In genomic region chr7:25385850-25386555, GRCm38 (mm10) we compare ENCODE assay signal across 10 mouse cellular contexts. TPM values are rescaled to one million over a fixed set of nuclear protein-coding genes. Genes with fewer than 3 reads are reported as not detected.
DNase-seq lines count a peak whose midpoint lies in the region; ATAC-seq and TF ChIP-seq lines count a peak whose summit lies in the region.
"Had no signal": no experiment of that assay in that cellular context is flagged by ENCODE, and none has a peak within 500 bp of the region (broad histone marks: within the 10 kb centered on the region; RNA-seq: fewer than 3 reads in every experiment).

No protein-coding gene starts in this region.

- no peak for TF ChIP-seq CTCF in MEL (IDR thresholded peaks at IDR 0.05 in 2 of 3, conservative IDR thresholded peaks at IDR 0.05 in 1 of 3; ENCODE audit: control insufficient read depth in 1 of 3, insufficient read depth in 1 of 3, low read depth in 2 of 3, low read length in 3 of 3, poor library complexity in 1 of 3, severe bottlenecking in 1 of 3)
- TF ChIP-seq CTCF in liver, adult 2 months (IDR thresholded peaks at IDR 0.05; ENCODE audit: low read depth, low read length), result no peak

- TF ChIP-seq POLR2A in MEL (IDR thresholded peaks at IDR 0.05; ENCODE audit: control insufficient read depth in 1 of 2, insufficient read depth in 1 of 2, low read depth in 1 of 2, low read length in 2 of 2, poor library complexity in 1 of 2), result peak in 1 of 2 experiments; percentile 54; a peak in 2 of 4 replicates
- TF ChIP-seq POLR2A in liver, adult 2 months (IDR thresholded peaks at IDR 0.05; ENCODE audit: extremely low read depth, insufficient read depth, low read length), result no peak

- peaks cover 35% of the 10 kb centered on the region for H3K36me3 ChIP-seq in heart, embryonic 10.5 days
- H3K36me3 ChIP-seq in MEL (ENCODE audit: control insufficient read depth in 1 of 2, insufficient read depth in 2 of 2, low read length in 2 of 2), result peaks cover 0 to 22% of the 10 kb centered on the region in 2 experiments; a peak in 2 of 4 replicates
- peaks cover 26% of the 10 kb centered on the region for H3K36me3 ChIP-seq in liver, adult 2 months (ENCODE audit: control insufficient read depth, insufficient read depth, low read length)
- H3K36me3 ChIP-seq in forebrain, embryonic 12.5 days (replicated peaks), result peaks cover 52% of the 10 kb centered on the region

- TF ChIP-seq EP300 in MEL (IDR thresholded peaks at IDR 0.05; ENCODE audit: low read depth in 1 of 2, low read length in 2 of 2), result peak; percentile 32 to 34; a peak in 2 of 4 replicates

- no peak overlapping the region for H3K4me2 ChIP-seq in forebrain, embryonic 12.5 days

- H3K4me1 ChIP-seq in heart, embryonic 10.5 days, result peaks cover 10% of the 10 kb centered on the region; the same call in 1 of the 2 replicates
- peaks cover 20 to 31% of the 10 kb centered on the region in 2 experiments for H3K4me1 ChIP-seq in MEL (ENCODE audit: control insufficient read depth in 1 of 2, insufficient read depth in 2 of 2, low read length in 2 of 2)
- peaks cover 21% of the 10 kb centered on the region for H3K4me1 ChIP-seq in liver, adult 2 months (ENCODE audit: control insufficient read depth, insufficient read depth, low read length)
- H3K4me1 ChIP-seq in forebrain, embryonic 12.5 days, result peaks cover 10% of the 10 kb centered on the region; the same call in 1 of the 2 replicates

- no peaks in the 10 kb centered on the region for H3K27me3 ChIP-seq in heart, embryonic 10.5 days (ENCODE audit: insufficient read depth, poor library complexity, severe bottlenecking)
- H3K27me3 ChIP-seq in MEL (ENCODE audit: control insufficient read depth in 1 of 2, insufficient read depth in 2 of 2, low read length in 2 of 2), result no peaks in the 10 kb centered on the region
- no peaks in the 10 kb centered on the region for H3K27me3 ChIP-seq in liver, adult 2 months (ENCODE audit: control insufficient read depth, insufficient read depth, low read length)
- H3K27me3 ChIP-seq in forebrain, embryonic 12.5 days, result no peaks in the 10 kb centered on the region

- intact Hi-C loops in heart, postnatal 10 days (cut with DNase I), result loop anchor here (5.0 kb wide), 1 partner anchor 144 kb away; no protein-coding TSS in a partner anchor

- H3K79me2 ChIP-seq in MEL (ENCODE audit: control insufficient read depth, insufficient read depth, low read length, poor library complexity), result no peaks in the 10 kb centered on the region; the same call in 1 of the 2 replicates
- no peaks in the 10 kb centered on the region for H3K79me2 ChIP-seq in liver, adult 2 months (ENCODE audit: control insufficient read depth, insufficient read depth, low read length)

- H3K27ac ChIP-seq in heart, embryonic 10.5 days, result no peak overlapping the region
- H3K27ac ChIP-seq in MEL (ENCODE audit: control insufficient read depth, low read depth, low read length), result peak overlapping the region; percentile 84
- peak overlapping the region; percentile 26 for H3K27ac ChIP-seq in liver, adult 2 months (replicated peaks; ENCODE audit: insufficient read depth, low read depth, low read length)
- H3K27ac ChIP-seq in forebrain, embryonic 12.5 days, result no peak overlapping the region

- no peak for ATAC-seq in forebrain, embryonic 12.5 days (ENCODE audit: low FRiP score)

- no peaks in the 10 kb centered on the region for H3K9me3 ChIP-seq in heart, embryonic 10.5 days
- no peaks in the 10 kb centered on the region for H3K9me3 ChIP-seq in MEL (replicated peaks; ENCODE audit: insufficient read depth, low read length)
- no peaks in the 10 kb centered on the region for H3K9me3 ChIP-seq in forebrain, embryonic 12.5 days

- H3K9ac ChIP-seq in MEL (ENCODE audit: control insufficient read depth, low read depth, low read length, poor library complexity, severe bottlenecking), result peak overlapping the region; percentile 67
- H3K9ac ChIP-seq in liver, adult 2 months (ENCODE audit: low read depth, low read length), result no peak overlapping the region
- H3K9ac ChIP-seq in forebrain, embryonic 12.5 days, result no peak overlapping the region

- H3K4me3 ChIP-seq in heart, embryonic 10.5 days, result no peak overlapping the region
- peak overlapping the region; percentile 39 to 66 for H3K4me3 ChIP-seq in MEL (ENCODE audit: control insufficient read depth in 1 of 2, insufficient read depth in 1 of 2, low read depth in 2 of 2, low read length in 2 of 2)
- no peak overlapping the region for H3K4me3 ChIP-seq in liver, adult 2 months (ENCODE audit: insufficient read depth, low read depth, low read length)
- no peak overlapping the region for H3K4me3 ChIP-seq in forebrain, embryonic 12.5 days (replicated peaks)

- WGBS in heart, embryonic 10.5 days, result 74% methylated on average over 12 of the region's 12 CpGs
- WGBS in liver, adult 2 months, result 58% methylated on average over 12 of the region's 12 CpGs
- whole genome bisulfite sequencing in forebrain, embryonic 12.5 days, result 90% methylated on average over 12 of the region's 12 CpGs

- peak; percentile 99 for DNase-seq in heart, adult 11 months
- no peak for DNase-seq in heart, embryonic 10.5 days (ENCODE audit: low spot score)
- peak; percentile 92 for DNase-seq in MEL (ENCODE audit: low read depth, low spot score)
- peak; percentile 89 for DNase-seq in cerebellum, adult 9-11 months
- peak; percentile 95 to 96 for DNase-seq in heart, postnatal 10 days
- DNase-seq in liver, adult 2 months (ENCODE audit: extremely low read depth, low read depth, low spot score), result peak; percentile 74
- peak; percentile 45 for DNase-seq in naive thymus-derived CD4-positive, alpha-beta T cell, adult 2 months (ENCODE audit: low read depth)

- TF ChIP-seq RAD21 in MEL (IDR thresholded peaks at IDR 0.05; ENCODE audit: low read depth, low read length), result no peak

TF ChIP-seq in MEL, 35 proteins besides CTCF, POLR2A, EP300 and RAD21 (continues in another document):
- TF ChIP-seq ZMIZ1 (IDR thresholded peaks at IDR 0.05; ENCODE audit: low read depth, low read length), result no peak
- TF ChIP-seq SIN3A (IDR thresholded peaks at IDR 0.05; ENCODE audit: low read length), result peak; percentile 92
- 0 out of 2 replicates have a peak, but pooled peaks have one; percentile 26 for TF ChIP-seq GATA1 (IDR thresholded peaks at IDR 0.05; ENCODE audit: low read depth, low read length)
- 0 out of 2 replicates have a peak, but pooled peaks have one; percentile 15 for TF ChIP-seq NRF1 (IDR thresholded peaks at IDR 0.05; ENCODE audit: insufficient read depth, low read depth, low read length, poor library complexity, severe bottlenecking)
- TF ChIP-seq TBP (IDR thresholded peaks at IDR 0.05; ENCODE audit: low read depth, low read length), result peak; percentile 40; the same call in 1 of the 2 replicates
- TF ChIP-seq KAT2A (conservative IDR thresholded peaks at IDR 0.05; ENCODE audit: low read depth, low read length), result no peak
- TF ChIP-seq MXI1 (IDR thresholded peaks at IDR 0.05; ENCODE audit: low read depth, low read length), result peak; percentile 83
- TF ChIP-seq BHLHE40 (IDR thresholded peaks at IDR 0.05; ENCODE audit: borderline replicate concordance, low read depth, low read length), result no peak
- no peak for TF ChIP-seq MEF2A (IDR thresholded peaks at IDR 0.05; ENCODE audit: extremely low read depth, insufficient replicate concordance, low read depth, low read length, poor library complexity, severe bottlenecking)
- TF ChIP-seq TCF12 (IDR thresholded peaks at IDR 0.05; ENCODE audit: low read depth, low read length), result no peak
- no peak for TF ChIP-seq TAL1 (IDR thresholded peaks at IDR 0.05; ENCODE audit: low read length)
- TF ChIP-seq ZC3H11A (IDR thresholded peaks at IDR 0.05; ENCODE audit: low read depth, low read length), result no peak
- peak; percentile 41 for TF ChIP-seq ELF1 (IDR thresholded peaks at IDR 0.05; ENCODE audit: low read depth, low read length)
- 0 out of 2 replicates have a peak, but pooled peaks have one; percentile 3 for TF ChIP-seq HCFC1 (IDR thresholded peaks at IDR 0.05; ENCODE audit: low read depth, low read length)
- peak; percentile 85 for TF ChIP-seq ZKSCAN1 (IDR thresholded peaks at IDR 0.05; ENCODE audit: low read depth, low read length)
- TF ChIP-seq JUND (IDR thresholded peaks at IDR 0.05; ENCODE audit: low read depth, low read length), result no peak
- no peak for TF ChIP-seq MAFK (IDR thresholded peaks at IDR 0.05; ENCODE audit: borderline replicate concordance, low read depth, low read length)
- no peak for TF ChIP-seq E2F4 (IDR thresholded peaks at IDR 0.05; ENCODE audit: borderline replicate concordance, low read depth, low read length)
- TF ChIP-seq RCOR1 (IDR thresholded peaks at IDR 0.05; ENCODE audit: low read depth, low read length), result peak; percentile 39; the same call in 1 of the 2 replicates
- TF ChIP-seq CHD1 (IDR thresholded peaks at IDR 0.05; ENCODE audit: low read depth, low read length), result 0 out of 2 replicates have a peak, but pooled peaks have one; percentile 32
- peak; percentile 64; the same call in 1 of the 2 replicates for TF ChIP-seq MYC (IDR thresholded peaks at IDR 0.05; ENCODE audit: low read depth, low read length)

RNA-seq across cellular contexts. Expression of gene Lipe, which starts 12.5 kb away (rescaled TPM):
- polyA plus RNA-seq in heart, embryonic 10.5 days (2016; fragmentation: Nextera tagmentation; extraction: Ambion mirVana), result 3.3 and 4.7 TPM in 2 replicates
- total RNA-seq in MEL (2012; rRNA removed), result 4.1 and 4.5 TPM in 2 replicates
- polyA plus RNA-seq in MEL (2012; ENCODE audit: insufficient read depth in 1 of 2, insufficient read length in 2 of 2, low read depth in 1 of 2, low replicate concordance in 2 of 2, missing spikeins in 1 of 2), result 10 to 100 TPM in 1 of 2 experiments, not detected in 1; 15.4 TPM
- 10 to 100 TPM; 50.2 to 67.2 TPM for total RNA-seq in heart, postnatal 10 days (2021)
- 8.3 and 8.7 TPM in 2 replicates for total RNA-seq in liver, adult 2 months (2014; rRNA removed)
- 9.8 and 11.3 TPM in 2 replicates for polyA plus RNA-seq in liver, adult 2 months (2012; rRNA removed)
- polyA plus RNA-seq in forebrain, embryonic 12.5 days (2016; fragmentation: Nextera tagmentation; extraction: Ambion mirVana), result 7.6 and 8.8 TPM in 2 replicates

RNA-seq across cellular contexts. Expression of gene Cnfn, which starts 16.5 kb away (rescaled TPM):
- not detected in 2 replicates for polyA plus RNA-seq in heart, embryonic 10.5 days (2016; fragmentation: Nextera tagmentation; extraction: Ambion mirVana)
- not detected in 2 replicates for total RNA-seq in MEL (2012; rRNA removed)
- polyA plus RNA-seq in MEL (2012; ENCODE audit: insufficient read depth in 1 of 2, insufficient read length in 2 of 2, low read depth in 1 of 2, low replicate concordance in 2 of 2, missing spikeins in 1 of 2), result not detected
- not detected for total RNA-seq in heart, postnatal 10 days (2021)
- total RNA-seq in liver, adult 2 months (2014; rRNA removed), result not detected in 2 replicates
- polyA plus RNA-seq in liver, adult 2 months (2012; rRNA removed), result not detected in 2 replicates
- polyA plus RNA-seq in forebrain, embryonic 12.5 days (2016; fragmentation: Nextera tagmentation; extraction: Ambion mirVana), result not detected in 2 replicates
- total RNA-seq: ES-E14 had no signal

RNA-seq across cellular contexts. Expression of gene Cxcl17, which starts 26.7 kb away (rescaled TPM):
- polyA plus RNA-seq in heart, embryonic 10.5 days (2016; fragmentation: Nextera tagmentation; extraction: Ambion mirVana), result 0.32 and 0.36 TPM in 2 replicates
- total RNA-seq in MEL (2012; rRNA removed), result not detected in 2 replicates
- not detected for polyA plus RNA-seq in MEL (2012; ENCODE audit: insufficient read depth in 1 of 2, insufficient read length in 2 of 2, low read depth in 1 of 2, low replicate concordance in 2 of 2, missing spikeins in 1 of 2)
- not detected for total RNA-seq in heart, postnatal 10 days (2021)
- total RNA-seq in liver, adult 2 months (2014; rRNA removed), result not detected in 2 replicates
- not detected in 2 replicates for polyA plus RNA-seq in liver, adult 2 months (2012; rRNA removed)
- polyA plus RNA-seq in forebrain, embryonic 12.5 days (2016; fragmentation: Nextera tagmentation; extraction: Ambion mirVana), result 0.27 and 0.52 TPM in 2 replicates
- polyA plus RNA-seq: limb, embryonic 14.5 days had no signal

Comparison
In these comparisons a context has a peak if more than half of its experiments do, and no peak if none do; other contexts are left out.
1. H3K27ac ChIP-seq: peak in MEL (single experiment) and liver, adult 2 months (single experiment); none in heart, embryonic 10.5 days (single experiment) and forebrain, embryonic 12.5 days (single experiment).
2. H3K4me3 ChIP-seq: peak in MEL (2 of 2); none in heart, embryonic 10.5 days (single experiment), liver, adult 2 months (single experiment) and forebrain, embryonic 12.5 days (single experiment).